Mouse (Mus musculus) thymus, adult 2 months (tissue): ENCODE measurements around the gene Prkn. TPM values are rescaled to one million over a fixed set of nuclear protein-coding genes. Genes with fewer than 3 reads are reported as not detected.

ENCODE experiments used
- DNase-seq: peaks from one replicate; pipeline ENCODE4 v3.0.0; 2021
- H3K27ac ChIP-seq: fragments of 200-500 bp; 2 replicates; pipeline ENCODE4 v1.5.1; 2012; ENCODE audit warnings: low read length, control low read depth; ENCODE audit not compliant: control insufficient read depth, insufficient read depth
- H3K27me3 ChIP-seq: fragments of 200-500 bp; 2 replicates; pipeline ENCODE4 v1.6.1; 2012; ENCODE audit warnings: mild to moderate bottlenecking, low read length, moderate library complexity, mixed read lengths; ENCODE audit not compliant: control insufficient read depth, insufficient read depth
- H3K36me3 ChIP-seq: fragments of 200-500 bp; 2 replicates; pipeline ENCODE4 v1.6.1; 2012; ENCODE audit warnings: mild to moderate bottlenecking, low read length, moderate library complexity; ENCODE audit not compliant: control insufficient read depth, insufficient read depth
- H3K4me1 ChIP-seq: fragments of 200-500 bp; replicated peaks from 2 replicates; pipeline ENCODE4 v1.6.1; 2012; ENCODE audit warnings: low read length; ENCODE audit not compliant: control insufficient read depth, insufficient read depth
- H3K4me3 ChIP-seq: fragments of 200-500 bp; 2 replicates; pipeline ENCODE4 v1.5.1; 2012; ENCODE audit warnings: mild to moderate bottlenecking, low read length, control low read depth, moderate library complexity; ENCODE audit not compliant: control insufficient read depth, insufficient read depth
- CTCF ChIP-seq: fragments of 200-500 bp; IDR thresholded peaks from 2 replicates; pipeline ENCODE4 v1.5.1; 2012; ENCODE audit warnings: mild to moderate bottlenecking, control low read depth, low read length, moderate library complexity, borderline replicate concordance; ENCODE audit not compliant: control insufficient read depth, poor library complexity, insufficient read depth; ENCODE audit errors: extremely low read depth
- POLR2A ChIP-seq: fragments of 200-500 bp; IDR thresholded peaks from 2 replicates; pipeline ENCODE4 v1.6.1; 2012; ENCODE audit warnings: mild to moderate bottlenecking, low read length, control low read depth, moderate library complexity; ENCODE audit not compliant: control insufficient read depth, poor library complexity, insufficient read depth; ENCODE audit errors: extremely low read depth
- WGBS: fragments of 180-500 bp; shearing (Covaris S2); methylation state at CpG from one replicate; pipeline ENCODE4 v1.1.7; 2018; 5-methylcytosine and 5-hydroxymethylcytosine counted together
- polyA plus RNA-seq: library from polyadenylated mRNA; depleted of rRNA; stranded (reverse); fragments of >200 nt; gene quantifications from 2 replicates; pipeline ENCODE4 v1.2.3, GENCODE M21; 2012

The Prkn gene
- polyA plus RNA-seq, 1 experiment = 1.4 TPM

GRCm38 (mm10) chr17:11156119-11156518, 315.9 kb downstream of the Prkn start:
- H3K27ac ChIP-seq = no peak overlapping the region
- no peak for DNase-seq
- WGBS = 94% methylated on average over 3 of the region's 3 CpGs
- TF ChIP-seq CTCF (no peak), POLR2A (no peak)
- no peaks in the 10 kb centered on the region for H3K27me3 ChIP-seq
- no peak overlapping the region for H3K4me3 ChIP-seq
- H3K36me3 ChIP-seq = no peaks in the 10 kb centered on the region
- no peaks in the 10 kb centered on the region for H3K4me1 ChIP-seq

DNA sequence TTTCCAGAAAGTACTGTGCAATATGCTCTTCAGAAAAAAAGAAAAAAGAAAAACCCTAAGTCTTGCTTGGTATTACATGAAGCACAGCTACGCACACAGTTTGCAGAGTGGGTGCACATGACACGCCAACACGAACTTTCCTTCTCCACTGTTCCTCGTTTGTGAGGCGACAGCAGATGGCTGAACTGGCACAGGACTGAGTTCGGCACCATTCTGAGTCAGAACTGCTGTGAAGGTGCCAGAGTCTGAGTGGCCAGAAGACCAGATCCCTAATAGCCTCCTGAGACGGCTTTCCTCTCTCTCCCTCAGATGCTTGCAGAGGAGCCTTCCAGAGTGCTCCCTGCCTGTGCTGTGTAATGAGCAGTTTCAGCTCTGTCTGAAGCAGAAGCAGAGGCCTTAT, 317.4 kb downstream of the Prkn start:
- DNase-seq = no peak
- H3K27ac ChIP-seq = no peak overlapping the region
- no peak overlapping the region for H3K4me3 ChIP-seq
- no peaks in the 10 kb centered on the region for H3K27me3 ChIP-seq
- no peaks in the 10 kb centered on the region for H3K4me1 ChIP-seq
- WGBS = 85% methylated on average over 7 of the region's 7 CpGs
- H3K36me3 ChIP-seq = no peaks in the 10 kb centered on the region
- no peak for TF ChIP-seq POLR2A
- no peak for TF ChIP-seq CTCF

DNA sequence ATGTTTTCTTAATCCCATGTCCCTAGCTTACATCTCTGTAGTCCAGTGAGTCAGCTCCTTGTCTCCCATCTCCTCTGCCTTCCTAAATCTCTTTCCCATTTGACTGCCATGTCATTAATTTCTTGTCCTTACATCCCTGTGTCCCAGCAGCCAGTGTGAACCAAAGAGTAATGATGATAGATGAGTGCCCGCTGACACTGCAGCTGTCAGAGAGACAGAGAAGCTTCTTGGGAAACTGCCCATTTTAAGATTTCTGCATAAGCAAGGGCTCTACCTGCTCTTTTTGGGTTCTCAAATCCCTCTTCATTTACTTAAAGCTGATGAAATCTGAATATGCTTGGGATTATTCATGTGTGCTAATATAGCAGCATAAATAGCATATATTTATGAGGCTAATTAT, 321.3 kb downstream of the Prkn start:
- no peaks in the 10 kb centered on the region for H3K36me3 ChIP-seq
- WGBS = 95% methylated on average over 1 of the region's 1 CpGs

DNA sequence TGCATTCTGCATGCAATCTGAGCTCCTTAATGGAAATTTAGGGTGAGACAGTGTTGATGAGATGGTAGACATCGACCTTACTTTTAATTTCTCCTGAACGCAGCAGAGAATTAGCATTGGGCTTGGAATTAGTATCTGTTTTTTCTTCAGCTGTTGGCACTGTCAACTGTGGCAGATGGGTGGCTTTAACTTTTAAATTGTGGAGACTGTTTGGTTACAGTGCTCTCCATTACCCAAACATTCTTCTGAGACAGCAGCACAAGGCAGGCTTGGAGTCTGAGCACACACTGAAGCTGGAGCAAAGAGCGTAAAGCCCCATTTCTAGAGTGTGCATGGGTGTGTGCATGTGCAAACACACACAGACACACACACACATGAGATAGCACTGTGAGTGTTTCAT, 322.6 kb downstream of the Prkn start:
- WGBS = 92% methylated on average over 3 of the region's 3 CpGs
- H3K27me3 ChIP-seq = no peaks in the 10 kb centered on the region

More for the DNA sequence above, 321.3 kb downstream of the Prkn start:
- H3K27ac ChIP-seq = no peak overlapping the region
- no peaks in the 10 kb centered on the region for H3K27me3 ChIP-seq
- no peak for DNase-seq
- TF ChIP-seq CTCF (no peak), POLR2A (no peak)
- H3K4me3 ChIP-seq = no peak overlapping the region
- no peaks in the 10 kb centered on the region for H3K4me1 ChIP-seq

DNA sequence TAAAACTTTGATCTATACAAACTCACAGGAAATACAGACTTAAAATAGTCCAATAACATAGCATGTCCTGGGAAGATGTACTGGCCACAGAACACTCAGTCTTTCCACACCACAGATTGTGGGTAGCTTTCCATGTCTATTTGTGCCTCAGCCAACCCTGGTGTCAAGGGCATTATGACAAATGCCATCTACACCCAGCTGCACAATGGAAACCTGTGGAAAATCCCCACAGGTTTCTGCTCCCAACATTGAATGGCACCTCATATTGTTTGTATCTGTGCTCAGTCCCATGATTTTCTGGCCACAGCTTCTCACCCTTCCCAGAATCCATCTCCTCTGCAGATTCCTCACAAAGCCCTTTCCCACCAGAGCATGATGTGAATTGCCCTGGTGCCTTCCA, 347.2 kb downstream of the Prkn start:
- Histone ChIP-seq H3K36me3 (no peaks in the 10 kb centered on the region), H3K4me1 (no peaks in the 10 kb centered on the region), H3K27ac (no peak overlapping the region), H3K27me3 (no peaks in the 10 kb centered on the region), H3K4me3 (no peak overlapping the region)
- TF ChIP-seq CTCF = no peak
- TF ChIP-seq POLR2A = no peak
- no peak for DNase-seq

More for the DNA sequence above, 322.6 kb downstream of the Prkn start:
- H3K27ac ChIP-seq = no peak overlapping the region
- TF ChIP-seq POLR2A = no peak
- no peak for TF ChIP-seq CTCF
- no peaks in the 10 kb centered on the region for H3K4me1 ChIP-seq
- no peak for DNase-seq
- no peaks in the 10 kb centered on the region for H3K36me3 ChIP-seq
- H3K4me3 ChIP-seq = no peak overlapping the region

DNA sequence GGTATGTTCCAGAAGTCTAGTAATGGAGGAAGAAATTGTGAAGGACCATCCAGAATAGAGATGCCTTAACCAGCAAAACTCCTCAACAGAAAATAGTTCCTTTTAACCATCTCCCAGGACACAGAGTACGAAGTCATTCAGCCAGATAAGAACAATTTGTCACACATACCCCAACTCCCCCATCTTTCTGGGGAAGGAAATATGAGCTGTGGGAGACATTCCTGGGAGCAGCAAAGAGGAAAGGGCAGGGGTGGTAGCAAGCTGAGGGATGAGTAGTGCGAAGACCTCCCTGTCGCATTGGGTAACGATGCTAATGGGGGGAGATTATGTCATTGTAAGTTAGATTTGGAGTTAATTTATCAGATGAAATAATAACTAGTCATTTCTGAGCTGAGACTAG, 348.3 kb downstream of the Prkn start:
- no peaks in the 10 kb centered on the region for H3K27me3 ChIP-seq
- no peak overlapping the region for H3K4me3 ChIP-seq
- TF ChIP-seq CTCF (no peak), POLR2A (no peak)
- DNase-seq = no peak
- no peaks in the 10 kb centered on the region for H3K36me3 ChIP-seq
- 92% methylated on average over 4 of the region's 4 CpGs for WGBS
- H3K4me1 ChIP-seq = no peaks in the 10 kb centered on the region
- no peak overlapping the region for H3K27ac ChIP-seq

GRCm38 (mm10) chr17:11190306-11190705, 350.1 kb downstream of the Prkn start:
- no peaks in the 10 kb centered on the region for H3K36me3 ChIP-seq
- H3K27me3 ChIP-seq = no peaks in the 10 kb centered on the region
- H3K4me1 ChIP-seq = no peaks in the 10 kb centered on the region
- WGBS = 81% methylated on average over 2 of the region's 2 CpGs
- DNase-seq = no peak
- TF ChIP-seq POLR2A = no peak
- TF ChIP-seq CTCF = no peak
- no peak overlapping the region for H3K4me3 ChIP-seq
- H3K27ac ChIP-seq = no peak overlapping the region
